Mouse (Mus musculus): ENCODE data around the gene Unc79. TPM values are rescaled to one million over a fixed set of nuclear protein-coding genes. Genes with fewer than 3 reads are reported as not detected.

Gene Unc79
- polyA plus RNA-seq (2017; shearing (Covaris generic)), result 0.45 TPM

GRCm38 (mm10) chr12:102948778-102949394 is at the start of gene Unc79:
Unc79 (plus strand) TSS chr12:102948859.

GRCm38 (mm10) chr12:102899091-102899490 is 49.6 kb upstream of the Unc79 start, which contains the start of gene Cox8c:
Cox8c (plus strand) TSS chr12:102899316.

Other genes starting within 250 kb of the Unc79 start
- gene Itpk1, start 243.9 kb upstream of the Unc79 start, polyA plus RNA-seq (2017; shearing (Covaris generic)), result 52.2 TPM
- 8.1 TPM for gene Moap1, start 205.2 kb upstream of the Unc79 start, polyA plus RNA-seq (2017; shearing (Covaris generic))
- gene Tmem251, start 205.1 kb upstream of the Unc79 start, polyA plus RNA-seq (2017; shearing (Covaris generic)), result 19.1 TPM
- not detected for gene Gm28051, start 191.1 kb upstream of the Unc79 start, polyA plus RNA-seq (2017; shearing (Covaris generic))
- gene Gon7, start 191.1 kb upstream of the Unc79 start, polyA plus RNA-seq (2017; shearing (Covaris generic)), result 15.5 TPM
- 22.6 TPM for gene Ubr7, start 190.9 kb upstream of the Unc79 start, polyA plus RNA-seq (2017; shearing (Covaris generic))
- gene Gm20604, start 190.2 kb upstream of the Unc79 start, polyA plus RNA-seq (2017; shearing (Covaris generic)), result 5.3 TPM
- gene Btbd7, start 70.4 kb upstream of the Unc79 start, polyA plus RNA-seq (2017; shearing (Covaris generic)), result 31.5 TPM
- gene Cox8c, start 49.5 kb upstream of the Unc79 start, polyA plus RNA-seq (2017; shearing (Covaris generic)), result not detected

Data from effector memory CD4-positive, alpha-beta T cell, adult 7 months (primary cell).